Mouse (Mus musculus) bone marrow macrophage, adult 2 months (primary cell): ENCODE data around the gene Gm13276.
"Not testable (repeated sequence)": the region's sequence is repeated elsewhere in the genome, so short reads cannot be mapped to it uniquely, and the experiment has no call there.

ENCODE experiments used
- CTCF ChIP-seq: IDR thresholded peaks from 2 replicates; pipeline ENCODE4 v1.5.1; 2012; ENCODE audit warnings: low read depth, mild to moderate bottlenecking, low read length, moderate library complexity
- POLR2A ChIP-seq: IDR thresholded peaks from 2 replicates; pipeline ENCODE4 v1.6.1; 2012; ENCODE audit warnings: mild to moderate bottlenecking, low read depth, low read length, borderline replicate concordance

GRCm38 (mm10) chr4:88754818-88755340 lies 30.6 kb upstream of the Gm13276 start, which contains the start of gene Gm13271:
- not testable (repeated sequence) for TF ChIP-seq POLR2A, CTCF
